Mouse (Mus musculus): ENCODE results near the gene Mep1a. TPM values are rescaled to one million over a fixed set of nuclear protein-coding genes. Genes with fewer than 3 reads are reported as not detected.

The Mep1a gene
- polyA plus RNA-seq, 1 experiment from 2014 or later = not detected

- no peak overlapping the region for H3K4me2 ChIP-seq (ENCODE audit: low read length)
Observed at GRCm38 (mm10) chr17:43459737-43460230, 42.8 kb downstream of the Mep1a start.

GRCm38 (mm10) chr17:43458598-43458997 lies 44.0 kb downstream of the Mep1a start:
- Histone ChIP-seq H3K9ac (ENCODE audit: low read depth, low read length) (no peak overlapping the region), H3K27me3 (ENCODE audit: control insufficient read depth, insufficient read depth, low read depth, low read length) (no peaks in the 10 kb centered on the region), H3K4me2 (ENCODE audit: low read length) (no peak overlapping the region), H3K4me1 (ENCODE audit: control insufficient read depth, insufficient read depth, low read length) (peaks cover 6% of the 10 kb centered on the region), H3K27ac (ENCODE audit: low read length) (no peak overlapping the region), H3K4me3 (ENCODE audit: low read depth, low read length) (no peak overlapping the region), H3K36me3 (ENCODE audit: control insufficient read depth, insufficient read depth, low read length) (no peaks in the 10 kb centered on the region), H3K9me3 (replicated peaks; ENCODE audit: control insufficient read depth, low read length, poor library complexity, severe bottlenecking) (no peaks in the 10 kb centered on the region)
- WGBS = 9% methylated on average over 9 of the region's 9 CpGs
- ATAC-seq = no peak

More at GRCm38 (mm10) chr17:43459737-43460230, 42.8 kb downstream of the Mep1a start:
- WGBS = 81% methylated on average over 12 of the region's 12 CpGs
- no peaks in the 10 kb centered on the region for H3K27me3 ChIP-seq (ENCODE audit: control insufficient read depth, insufficient read depth, low read depth, low read length)
- peak; percentile 40 for ATAC-seq
- no peaks in the 10 kb centered on the region for H3K9me3 ChIP-seq (replicated peaks; ENCODE audit: control insufficient read depth, low read length, poor library complexity, severe bottlenecking)
- H3K9ac ChIP-seq (ENCODE audit: low read depth, low read length) = peak overlapping the region; percentile 25; the same call in 1 of the 2 replicates
- H3K4me1 ChIP-seq (ENCODE audit: control insufficient read depth, insufficient read depth, low read length) = peaks cover 6% of the 10 kb centered on the region
- no peak overlapping the region for H3K27ac ChIP-seq (ENCODE audit: low read length)
- no peak overlapping the region for H3K4me3 ChIP-seq (ENCODE audit: low read depth, low read length)
- no peaks in the 10 kb centered on the region for H3K36me3 ChIP-seq (ENCODE audit: control insufficient read depth, insufficient read depth, low read length)

GRCm38 (mm10) chr17:43451216-43451615 lies 51.4 kb downstream of the Mep1a start:
- H3K9ac ChIP-seq (ENCODE audit: low read depth, low read length) = no peak overlapping the region
- no peak overlapping the region for H3K4me2 ChIP-seq (ENCODE audit: low read length)
- H3K27me3 ChIP-seq (ENCODE audit: control insufficient read depth, insufficient read depth, low read depth, low read length) = no peaks in the 10 kb centered on the region
- no peaks in the 10 kb centered on the region for H3K4me1 ChIP-seq (ENCODE audit: control insufficient read depth, insufficient read depth, low read length)
- WGBS = 100% methylated on average over 1 of the region's 1 CpGs
- H3K36me3 ChIP-seq (ENCODE audit: control insufficient read depth, insufficient read depth, low read length) = no peaks in the 10 kb centered on the region
- H3K9me3 ChIP-seq (replicated peaks; ENCODE audit: control insufficient read depth, low read length, poor library complexity, severe bottlenecking) = no peaks in the 10 kb centered on the region
- H3K27ac ChIP-seq (ENCODE audit: low read length) = no peak overlapping the region
- no peak for ATAC-seq
- H3K4me3 ChIP-seq (ENCODE audit: low read depth, low read length) = no peak overlapping the region

GRCm38 (mm10) chr17:43434485-43434884 lies 68.1 kb downstream of the Mep1a start:
- Histone ChIP-seq H3K27ac (ENCODE audit: low read length) (no peak overlapping the region), H3K36me3 (ENCODE audit: control insufficient read depth, insufficient read depth, low read length) (no peaks in the 10 kb centered on the region), H3K27me3 (ENCODE audit: control insufficient read depth, insufficient read depth, low read depth, low read length) (no peaks in the 10 kb centered on the region), H3K4me3 (ENCODE audit: low read depth, low read length) (no peak overlapping the region), H3K9me3 (replicated peaks; ENCODE audit: control insufficient read depth, low read length, poor library complexity, severe bottlenecking) (no peaks in the 10 kb centered on the region), H3K4me1 (ENCODE audit: control insufficient read depth, insufficient read depth, low read length) (no peaks in the 10 kb centered on the region), H3K9ac (ENCODE audit: low read depth, low read length) (no peak overlapping the region), H3K4me2 (ENCODE audit: low read length) (no peak overlapping the region)
- WGBS = 75% methylated on average over 8 of the region's 8 CpGs
- no peak for ATAC-seq

DNA sequence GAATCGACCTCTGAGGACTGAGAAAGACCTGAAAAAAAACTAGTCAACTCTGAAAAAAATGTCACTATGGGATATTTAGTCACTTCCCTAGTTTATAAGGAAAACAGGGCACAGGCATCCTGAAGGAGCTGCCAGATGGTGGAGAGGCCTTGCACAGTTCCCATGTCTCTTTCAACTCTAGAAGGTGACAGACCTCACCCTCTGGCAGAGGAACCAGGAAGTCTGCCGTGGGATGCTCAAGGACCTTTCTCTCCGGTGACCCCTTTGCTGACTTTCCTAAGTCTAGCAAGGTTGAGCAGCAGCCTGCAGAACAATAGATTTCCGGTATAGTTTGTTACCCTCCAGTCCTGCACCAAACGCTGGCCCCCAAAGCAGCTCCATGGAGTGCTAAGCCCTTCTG lies 70.9 kb downstream of the Mep1a start:
- H3K9ac ChIP-seq (ENCODE audit: low read depth, low read length) = no peak overlapping the region
- H3K36me3 ChIP-seq (ENCODE audit: control insufficient read depth, insufficient read depth, low read length) = no peaks in the 10 kb centered on the region
- H3K27me3 ChIP-seq (ENCODE audit: control insufficient read depth, insufficient read depth, low read depth, low read length) = no peaks in the 10 kb centered on the region
- no peak overlapping the region for H3K4me2 ChIP-seq (ENCODE audit: low read length)
- H3K9me3 ChIP-seq (replicated peaks; ENCODE audit: control insufficient read depth, low read length, poor library complexity, severe bottlenecking) = no peaks in the 10 kb centered on the region
- no peak for ATAC-seq
- H3K4me1 ChIP-seq (ENCODE audit: control insufficient read depth, insufficient read depth, low read length) = no peaks in the 10 kb centered on the region
- no peak overlapping the region for H3K27ac ChIP-seq (ENCODE audit: low read length)
- H3K4me3 ChIP-seq (ENCODE audit: low read depth, low read length) = no peak overlapping the region
- WGBS = 74% methylated on average over 5 of the region's 5 CpGs

Other genes starting within 250 kb of the Mep1a start
- gene Adgrf1, start 232.5 kb downstream of the Mep1a start, polyA plus RNA-seq (2015; fragmentation: Nextera tagmentation; extraction: Ambion mirVana) = not detected in 2 replicates
- gene Adgrf5, start 142.4 kb downstream of the Mep1a start, polyA plus RNA-seq (2015; fragmentation: Nextera tagmentation; extraction: Ambion mirVana) = 8.4 and 9.1 TPM in 2 replicates
- 0.47 and 0.50 TPM in 2 replicates for gene Ankrd66, start 40.8 kb upstream of the Mep1a start, polyA plus RNA-seq (2015; fragmentation: Nextera tagmentation; extraction: Ambion mirVana)
- gene Pla2g7, start 65.3 kb upstream of the Mep1a start, polyA plus RNA-seq (2015; fragmentation: Nextera tagmentation; extraction: Ambion mirVana) = 24.5 and 51.2 TPM in 2 replicates
- 0.52 and 1.5 TPM in 2 replicates for gene Tdrd6, start 127.5 kb upstream of the Mep1a start, polyA plus RNA-seq (2015; fragmentation: Nextera tagmentation; extraction: Ambion mirVana)
- gene Slc25a27, start 164.4 kb upstream of the Mep1a start, polyA plus RNA-seq (2015; fragmentation: Nextera tagmentation; extraction: Ambion mirVana) = 123 and 129 TPM in 2 replicates
- gene Cyp39a1, start 164.6 kb upstream of the Mep1a start, polyA plus RNA-seq (2015; fragmentation: Nextera tagmentation; extraction: Ambion mirVana) = 7.6 and 8.6 TPM in 2 replicates